In genomic region chrX:169862848-169863247, GRCm38 (mm10) we compare ENCODE assay signal across 9 mouse cellular contexts.
A peak's percentile ranks its signal among the peaks of the same experiment; 100 is the strongest.
DNase-seq lines count a peak whose midpoint lies in the region.
"Had no signal": no experiment of that assay in that cellular context is flagged by ENCODE, and none has a peak within 500 bp of the region (broad histone marks: within the 10 kb centered on the region; RNA-seq: fewer than 3 reads in every experiment).

No protein-coding gene starts in this region.

- no peaks in the 10 kb centered on the region for H3K9me3 ChIP-seq in midbrain, embryonic 10.5 days (replicated peaks)
- H3K9me3 ChIP-seq: limb, embryonic 13.5 days had no signal

- no peak overlapping the region for H3K4me3 ChIP-seq in midbrain, embryonic 10.5 days
- H3K4me3 ChIP-seq: limb, embryonic 13.5 days had no signal

- peaks cover under 1% of the 10 kb centered on the region; the same call in 1 of the 2 replicates for H3K4me1 ChIP-seq in midbrain, embryonic 10.5 days
- H3K4me1 ChIP-seq: limb, embryonic 13.5 days had no signal

- no peaks in the 10 kb centered on the region for H3K36me3 ChIP-seq in midbrain, embryonic 10.5 days
- H3K36me3 ChIP-seq: limb, embryonic 13.5 days had no signal

- WGBS in midbrain, embryonic 10.5 days = 54% methylated on average over 1 of the region's 1 CpGs

- H3K27ac ChIP-seq in midbrain, embryonic 10.5 days (replicated peaks) = no peak overlapping the region
- H3K27ac ChIP-seq: limb, embryonic 13.5 days had no signal

- peaks cover 63% of the 10 kb centered on the region for H3K27me3 ChIP-seq in midbrain, embryonic 10.5 days (ENCODE audit: low read depth, poor library complexity, severe bottlenecking)

- peak; percentile 45 to 62 for DNase-seq in adrenal gland, adult (ENCODE audit: inconsistent age in 2 of 2, low spot score in 1 of 2)
- DNase-seq in adrenal gland, adult 18-20 months (ENCODE audit: low spot score in 2 of 2) = no peak
- DNase-seq in ovary, postnatal 36 days (ENCODE audit: low spot score) = peak; percentile 6
- no peak for DNase-seq in ovary, postnatal 10 days (ENCODE audit: low spot score)
- peak; percentile 27 for DNase-seq in induced T-regulatory cell, adult 2 months (ENCODE audit: low read depth)
- DNase-seq in retina, embryonic 14.5 days (ENCODE audit: low spot score) = peak; percentile 62
- DNase-seq in midbrain, embryonic 10.5 days (ENCODE audit: low spot score) = no peak
- no peak for DNase-seq in cerebellum, adult 11-12 months

Comparison
In these comparisons a context has a peak if more than half of its experiments do, and no peak if none do; other contexts are left out.
1. DNase-seq: peak in adrenal gland, adult (2 of 2), ovary, postnatal 36 days (single experiment), induced T-regulatory cell, adult 2 months (single experiment) and retina, embryonic 14.5 days (single experiment); none in adrenal gland, adult 18-20 months (0 of 2), ovary, postnatal 10 days (single experiment), midbrain, embryonic 10.5 days (single experiment) and cerebellum, adult 11-12 months (single experiment).